Mouse (Mus musculus) CH12.LX (cell line): ENCODE results near the gene Alyref2.

ENCODE experiments used
- CTCF ChIP-seq, 2 experiments: IDR thresholded peaks in 1 of 2; conservative IDR thresholded peaks in 1 of 2; 2 replicates each; pipeline ENCODE4 v1.5.1; 2011 to 2012; ENCODE audit warnings: low read depth in 2 of 2, low read length in 2 of 2, improper control_type of control experiment in 1 of 2, inconsistent platforms in 1 of 2, mild to moderate bottlenecking in 1 of 2, moderate library complexity in 1 of 2
- EP300 ChIP-seq: IDR thresholded peaks from 2 replicates; pipeline ENCODE4 v1.6.1; 2011; ENCODE audit warnings: low read length, improper control_type of control experiment
- ETS1 ChIP-seq: conservative IDR thresholded peaks from 2 replicates; pipeline ENCODE4 v1.6.1; 2012; ENCODE audit warnings: low read depth, mild to moderate bottlenecking, inconsistent platforms, low read length, improper control_type of control experiment, moderate library complexity
- HCFC1 ChIP-seq: IDR thresholded peaks from 2 replicates; pipeline ENCODE4 v1.6.1; 2012; ENCODE audit warnings: low read depth, mild to moderate bottlenecking, inconsistent platforms, low read length, improper control_type of control experiment
- JUN ChIP-seq: IDR thresholded peaks from 2 replicates; pipeline ENCODE4 v1.6.1; 2011; ENCODE audit warnings: low read depth, mild to moderate bottlenecking, low read length, improper control_type of control experiment, moderate library complexity; ENCODE audit not compliant: insufficient read depth
- MAFK ChIP-seq: IDR thresholded peaks from 2 replicates; pipeline ENCODE4 v1.6.1; 2011; ENCODE audit warnings: low read length, improper control_type of control experiment; ENCODE audit not compliant: insufficient replicate concordance
- POLR2A ChIP-seq: IDR thresholded peaks from 2 replicates; pipeline ENCODE4 v1.6.1; 2011; ENCODE audit warnings: low read depth, mild to moderate bottlenecking, improper control_type of control experiment, low read length
- POLR2AphosphoS2 ChIP-seq: IDR thresholded peaks from 2 replicates; pipeline ENCODE4 v1.6.1; 2011; ENCODE audit warnings: low read depth, low read length, improper control_type of control experiment
- RCOR1 ChIP-seq: conservative IDR thresholded peaks from 2 replicates; pipeline ENCODE4 v1.6.1; 2012; ENCODE audit warnings: low read depth, mild to moderate bottlenecking, inconsistent platforms, low read length, improper control_type of control experiment
- SIN3A ChIP-seq: IDR thresholded peaks from 2 replicates; pipeline ENCODE4 v1.6.1; 2012; ENCODE audit warnings: low read length, improper control_type of control experiment, inconsistent platforms
- UBTF ChIP-seq: IDR thresholded peaks from 2 replicates; pipeline ENCODE4 v1.6.1; 2012; ENCODE audit warnings: low read depth, mild to moderate bottlenecking, inconsistent platforms, low read length, improper control_type of control experiment, moderate library complexity
- ZNF384 ChIP-seq: IDR thresholded peaks from 2 replicates; pipeline ENCODE4 v1.6.1; 2012; ENCODE audit warnings: low read depth, low read length, improper control_type of control experiment, inconsistent platforms

- TF ChIP-seq POLR2AphosphoS2 (no peak), ETS1 (no peak), POLR2A (no peak), CTCF (conservative IDR thresholded peaks at IDR 0.05 in 1 of 2, IDR thresholded peaks at IDR 0.05 in 1 of 2; ENCODE audit: low read depth in 2 of 2, low read length in 2 of 2) (no peak), EP300 (no peak), MAFK (no peak), JUN (no peak), RCOR1 (no peak), HCFC1 (no peak), ZNF384 (no peak), UBTF (no peak), SIN3A (no peak)
Observed at GRCm38 (mm10) chr1:171531367-171531766, 28.1 kb downstream of the Alyref2 start.
